Comparison of ENCODE assay signal across 15 mouse cellular contexts in the genomic region with DNA sequence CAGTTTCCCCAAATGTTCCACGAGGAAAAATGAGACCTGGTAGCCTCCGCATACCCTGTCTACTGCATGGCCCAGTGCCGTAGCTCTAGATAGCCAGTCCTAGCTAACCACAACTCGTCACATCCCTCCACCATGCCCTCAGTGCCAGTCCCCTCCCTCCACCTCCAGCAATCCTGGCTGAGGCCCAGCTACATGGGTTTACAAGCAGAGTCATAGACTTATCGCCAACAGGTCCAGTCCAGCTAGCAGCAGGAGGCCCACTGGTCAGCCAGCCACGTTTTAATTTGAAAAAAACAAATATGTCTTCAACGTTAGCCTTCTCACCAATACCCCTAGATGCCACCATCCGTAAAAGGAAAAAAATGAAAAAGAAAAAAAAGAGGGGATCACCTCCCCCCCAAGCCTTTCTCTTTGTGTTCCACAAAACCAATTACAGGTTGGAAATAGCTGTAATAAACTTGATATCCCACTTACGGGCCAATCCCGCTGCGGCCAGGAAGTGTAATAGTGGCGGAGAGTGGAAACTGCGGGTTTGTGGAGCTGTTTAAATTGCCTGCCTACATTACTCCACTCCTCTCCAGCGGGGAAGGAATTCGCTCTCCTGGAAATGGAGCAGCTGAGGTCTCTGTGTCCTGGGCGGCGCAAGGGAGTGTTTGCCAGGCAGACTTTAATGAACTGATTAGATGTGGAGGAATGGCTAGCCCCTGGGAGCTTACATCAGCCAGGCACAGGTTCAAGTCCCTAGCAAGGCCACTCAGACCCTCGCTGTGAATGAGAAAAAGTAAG.
DNase-seq lines count a peak whose midpoint lies in the region; ATAC-seq and TF ChIP-seq lines count a peak whose summit lies in the region.
"Had no signal": no experiment of that assay in that cellular context is flagged by ENCODE, and none has a peak within 500 bp of the region (broad histone marks: within the 10 kb centered on the region; RNA-seq: fewer than 3 reads in every experiment).

No protein-coding gene starts in this region.

- peaks cover 17% of the 10 kb centered on the region for H3K27me3 ChIP-seq in limb, embryonic 14.5 days (ENCODE audit: control insufficient read depth, insufficient read depth, low read length)

- peaks cover 8% of the 10 kb centered on the region; the same call in 1 of the 2 replicates for H3K4me1 ChIP-seq in limb, embryonic 14.5 days (ENCODE audit: control insufficient read depth, insufficient read depth, low read length)

- TF ChIP-seq POLR2A in limb, embryonic 14.5 days (IDR thresholded peaks at IDR 0.05; ENCODE audit: borderline replicate concordance, extremely low read depth, insufficient read depth, insufficient read length): no peak

- H3K27ac ChIP-seq in limb, embryonic 14.5 days (replicated peaks; ENCODE audit: low read depth, low read length): 0 out of 2 replicates have a peak overlapping the region, but pooled peaks have one; percentile 34

- H3K4me3 ChIP-seq in limb, embryonic 14.5 days (replicated peaks; ENCODE audit: low read length): no peak overlapping the region

- 31% methylated on average over 18 of the region's 18 CpGs for WGBS in limb, embryonic 14.5 days

- intact Hi-C loops in left cerebral cortex, postnatal 4 days (cut with DNase I): no loop called here
- intact Hi-C loops in left cerebral cortex, postnatal 10 days (cut with DNase I): no loop called here

- H3K36me3 ChIP-seq in limb, embryonic 14.5 days (ENCODE audit: control insufficient read depth, insufficient read depth, low read length): no peaks in the 10 kb centered on the region

- H3K4me2 ChIP-seq in limb, embryonic 14.5 days (replicated peaks; ENCODE audit: low read depth, low read length, severe bottlenecking): no peak overlapping the region

- peak; percentile 66; the same call in 1 of the 2 replicates for ATAC-seq in limb, embryonic 14.5 days (ENCODE audit: low FRiP score, low read depth)
- no peak for ATAC-seq in granulocyte monocyte progenitor cell, adult 5-6 weeks (replicated peaks; ENCODE audit: poor library complexity, severe bottlenecking)

- no peak overlapping the region for H3K9ac ChIP-seq in limb, embryonic 14.5 days (ENCODE audit: low read depth, low read length, severe bottlenecking)

- no peaks in the 10 kb centered on the region for H3K9me3 ChIP-seq in limb, embryonic 14.5 days (ENCODE audit: control insufficient read depth, low read length)

- peak; percentile 58 for DNase-seq in cerebellum, adult 9-10 months
- no peak for DNase-seq in cerebellum, adult 11 months
- peak; percentile 89 for DNase-seq in left cerebral cortex, postnatal 4 days
- no peak for DNase-seq in left cerebral cortex, postnatal 10 days (ENCODE audit: extremely low spot score in 1 of 2, low spot score in 2 of 2)
- DNase-seq in cerebellum, postnatal 10 days: peak; percentile 94 to 97
- peak; percentile 51 for DNase-seq in limb, embryonic 14.5 days (ENCODE audit: low spot score)
- no peak for DNase-seq in MN1 (ENCODE audit: low spot score)
- DNase-seq: adrenal gland, postnatal 36 days; gastrocnemius, postnatal 10 days; heart, postnatal 10 days; kidney, postnatal 14 days; lung, adult 2 months; lung, postnatal 4 days; thymus, postnatal 4 days had no signal

Comparison
In these comparisons a context has a peak if more than half of its experiments do, and no peak if none do; other contexts are left out.
1. DNase-seq: peak in cerebellum, adult 9-10 months (single experiment), left cerebral cortex, postnatal 4 days (single experiment), cerebellum, postnatal 10 days (2 of 2) and limb, embryonic 14.5 days (single experiment); none in cerebellum, adult 11 months (single experiment), left cerebral cortex, postnatal 10 days (0 of 2) and MN1 (single experiment).